Mouse (Mus musculus) kidney, adult 8-10 months (tissue): ENCODE measurements around the gene Ispd.

ENCODE experiments used
- DNase-seq, 2 experiments: peaks; one replicate each; pipeline ENCODE4 v3.0.0; 2022

Gene Ispd

GRCm38 (mm10) chr12:36471411-36471810 is 90.2 kb downstream of the Ispd start:
- no peak for DNase-seq

- no peak for DNase-seq
These were observed 92.9 kb downstream of the Ispd start for GRCm38 (mm10) chr12:36474171-36474570.

- no peak for DNase-seq
These were observed 94.0 kb downstream of the Ispd start for GRCm38 (mm10) chr12:36475269-36475668.

- DNase-seq, result peak; percentile 15 to 68
These were observed 95.2 kb downstream of the Ispd start for GRCm38 (mm10) chr12:36476476-36476875.

- no peak for DNase-seq
These were observed 96.3 kb downstream of the Ispd start for GRCm38 (mm10) chr12:36477501-36477900.

GRCm38 (mm10) chr12:36477926-36478325 is 96.7 kb downstream of the Ispd start:
- DNase-seq, result no peak

GRCm38 (mm10) chr12:36481742-36482141 is 100.5 kb downstream of the Ispd start:
- DNase-seq, result no peak

- no peak for DNase-seq
These were observed 102.1 kb downstream of the Ispd start for GRCm38 (mm10) chr12:36483346-36483745.

- DNase-seq, result no peak
These were observed 116.3 kb downstream of the Ispd start for GRCm38 (mm10) chr12:36497565-36497964.

GRCm38 (mm10) chr12:36507111-36507903 is 126.1 kb downstream of the Ispd start:
- no peak for DNase-seq

- peak; percentile 17 to 48 for DNase-seq
These were observed 128.8 kb downstream of the Ispd start for GRCm38 (mm10) chr12:36509954-36510642.

- no peak for DNase-seq
These were observed 140.5 kb downstream of the Ispd start for GRCm38 (mm10) chr12:36521774-36522173.

GRCm38 (mm10) chr12:36523515-36523914 is 142.3 kb downstream of the Ispd start:
- peak; percentile 44 to 52 for DNase-seq

- DNase-seq, result no peak
These were observed 149.7 kb downstream of the Ispd start for GRCm38 (mm10) chr12:36530920-36531319.

GRCm38 (mm10) chr12:36531421-36532072 is 150.3 kb downstream of the Ispd start:
- DNase-seq, result peak; percentile 12 to 34

GRCm38 (mm10) chr12:36532525-36532924 is 151.3 kb downstream of the Ispd start:
- DNase-seq, result peak; percentile 16 to 26

- no peak for DNase-seq
These were observed 152.1 kb downstream of the Ispd start for GRCm38 (mm10) chr12:36533160-36533900.

- no peak for DNase-seq
These were observed 153.3 kb downstream of the Ispd start for GRCm38 (mm10) chr12:36534589-36534988.

GRCm38 (mm10) chr12:36545318-36545717 is 164.1 kb downstream of the Ispd start:
- no peak for DNase-seq

- DNase-seq, result no peak
These were observed 168.2 kb downstream of the Ispd start for GRCm38 (mm10) chr12:36549474-36549873.

- no peak for DNase-seq
These were observed 173.4 kb downstream of the Ispd start for GRCm38 (mm10) chr12:36554697-36555096.

GRCm38 (mm10) chr12:36564146-36564545 is 182.9 kb downstream of the Ispd start:
- DNase-seq, result no peak

GRCm38 (mm10) chr12:36566974-36567373 is 185.7 kb downstream of the Ispd start:
- no peak for DNase-seq
